Mouse (Mus musculus): ENCODE results near the gene Flt3l.

GRCm38 (mm10) chr7:45129318-45129717, 6.9 kb downstream of the Flt3l start:
- TF ChIP-seq POLR2A (IDR thresholded peaks at IDR 0.05; ENCODE audit: extremely low read depth, insufficient read depth, low read length) (no peak), CTCF (IDR thresholded peaks at IDR 0.05; ENCODE audit: low read depth, low read length) (no peak)

Measured in liver, adult 2 months (tissue).